Mouse (Mus musculus) heart, adult 2 months (tissue): ENCODE data around the gene Pdzd2.

Source experiments
- CTCF ChIP-seq: fragments of 200-600 bp; IDR thresholded peaks from 2 replicates; pipeline ENCODE4 v1.8.1; 2022; ENCODE audit warnings: antibody characterized with exemption, mild to moderate bottlenecking, moderate library complexity
- POLR2A ChIP-seq: fragments of 200-500 bp; IDR thresholded peaks from 2 replicates; pipeline ENCODE4 v1.6.1; 2011; ENCODE audit warnings: mild to moderate bottlenecking, low read depth, low read length, control low read depth; ENCODE audit not compliant: insufficient read depth

GRCm38 (mm10) chr15:12734221-12734620, 5.5 kb downstream of the Pdzd2 start:
- TF ChIP-seq CTCF: no peak
- no peak for TF ChIP-seq POLR2A
